Mouse (Mus musculus) liver, embryonic 13.5 days (tissue): ENCODE data around the gene Pdlim7. TPM values are rescaled to one million over a fixed set of nuclear protein-coding genes. Genes with fewer than 3 reads are reported as not detected.
A peak's percentile ranks its signal among the peaks of the same experiment; 100 is the strongest.

Experiments
- ATAC-seq: fragments of 200-750 bp; cut with Nextera tagmentation; 2 replicates; pipeline ENCODE4 v1.8.0; 2017; ENCODE audit warnings: low read depth, mild to moderate bottlenecking, moderate number of reproducible peaks, moderate library complexity
- DNase-seq: peaks from one replicate; pipeline ENCODE4 v3.0.0; 2022
- H3K27ac ChIP-seq: fragments of 300-500 bp; sonication (generic); 2 replicates; pipeline ENCODE4 v1.5.1; 2015; ENCODE audit warnings: moderate library complexity, mild to moderate bottlenecking, inconsistent platforms
- H3K27me3 ChIP-seq: fragments of 300-500 bp; sonication (generic); 2 replicates; pipeline ENCODE4 v1.6.1; 2015; ENCODE audit warnings: mild to moderate bottlenecking, inconsistent platforms
- H3K36me3 ChIP-seq: fragments of 300-500 bp; sonication (generic); 2 replicates; pipeline ENCODE4 v1.6.1; 2015; ENCODE audit warnings: mild to moderate bottlenecking, inconsistent platforms
- H3K4me1 ChIP-seq: fragments of 300-500 bp; sonication (generic); replicated peaks from 2 replicates; pipeline ENCODE4 v1.6.1; 2015; ENCODE audit warnings: inconsistent platforms
- H3K4me2 ChIP-seq: fragments of 300-500 bp; sonication (generic); 2 replicates; pipeline ENCODE4 v1.6.1; 2015; ENCODE audit warnings: inconsistent platforms, mild to moderate bottlenecking, moderate library complexity
- H3K4me3 ChIP-seq: fragments of 300-500 bp; sonication (generic); replicated peaks from 2 replicates; pipeline ENCODE4 v1.5.1; 2015; ENCODE audit warnings: mild to moderate bottlenecking, inconsistent platforms
- H3K9ac ChIP-seq: fragments of 300-500 bp; sonication (generic); 2 replicates; pipeline ENCODE4 v1.6.1; 2015; ENCODE audit warnings: mild to moderate bottlenecking, inconsistent platforms
- H3K9me3 ChIP-seq: fragments of 300-500 bp; sonication (generic); replicated peaks from 2 replicates; pipeline ENCODE4 v1.6.1; 2016; ENCODE audit warnings: inconsistent platforms
- WGBS: fragments of 180-500 bp; shearing (Covaris S2); methylation state at CpG from one replicate; pipeline ENCODE4 v1.1.7; 2015; ENCODE audit not compliant: insufficient replicate concordance; 5-methylcytosine and 5-hydroxymethylcytosine counted together
- polyA plus RNA-seq: library from polyadenylated mRNA; unstranded; fragments of >200 nt; fragmentation: Nextera tagmentation; extraction: Ambion mirVana; gene quantifications from 2 replicates; pipeline ENCODE4 v1.2.1, GENCODE M21; 2015

The Pdlim7 gene
- polyA plus RNA-seq, 1 experiment from 2014 or later: 28.8 TPM

DNA sequence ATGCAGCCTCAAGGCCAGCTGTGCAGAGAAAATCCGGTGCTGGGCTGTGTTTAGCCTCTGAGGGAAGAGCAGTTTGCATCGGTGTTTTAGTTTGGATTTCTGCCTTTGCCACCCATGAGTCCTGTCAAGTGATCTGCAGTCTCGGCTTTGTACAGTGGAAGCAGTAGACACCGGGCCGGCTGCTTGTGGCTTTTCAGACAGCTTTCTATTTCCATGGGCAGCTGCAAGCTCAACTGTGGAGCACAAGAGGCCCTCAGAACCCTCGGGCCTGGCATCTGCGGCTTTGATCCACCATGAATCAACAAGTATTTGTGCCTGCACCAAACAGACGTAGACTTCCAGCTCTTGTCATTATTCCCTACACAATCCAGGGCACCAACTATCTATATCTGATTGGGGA is 11.1 kb downstream of the Pdlim7 start:
- Histone ChIP-seq H3K36me3 (peaks cover 51% of the 10 kb centered on the region), H3K27ac (no peak overlapping the region), H3K9ac (no peak overlapping the region), H3K9me3 (no peaks in the 10 kb centered on the region), H3K4me3 (no peak overlapping the region), H3K4me2 (no peak overlapping the region), H3K27me3 (no peaks in the 10 kb centered on the region), H3K4me1 (peaks cover 4% of the 10 kb centered on the region)
- no peak for ATAC-seq
- no peak for DNase-seq
- WGBS: 75% methylated on average over 8 of the region's 8 CpGs

DNA sequence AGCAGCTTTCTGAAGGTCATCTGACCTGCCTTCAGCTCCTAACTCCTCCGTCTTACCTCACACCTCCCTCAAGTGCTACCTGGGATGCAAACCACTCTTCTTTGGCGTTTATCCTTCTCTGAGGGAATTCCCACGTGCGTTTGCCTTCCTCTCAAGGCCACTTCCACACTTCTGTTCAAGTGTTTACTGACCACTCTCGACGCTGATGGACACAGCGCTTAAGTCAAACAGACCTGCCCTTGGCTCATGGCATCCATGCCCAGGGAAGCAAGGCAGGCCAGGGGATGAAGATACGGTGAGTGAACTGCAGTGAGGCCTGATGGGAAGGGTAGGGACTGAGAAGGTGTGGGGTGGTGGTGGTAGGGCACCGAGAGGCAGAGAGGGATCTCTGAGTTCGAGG is 12.9 kb downstream of the Pdlim7 start:
- WGBS: 66% methylated on average over 10 of the region's 10 CpGs
- no peaks in the 10 kb centered on the region for H3K9me3 ChIP-seq
- peaks cover 34% of the 10 kb centered on the region for H3K36me3 ChIP-seq
- H3K4me3 ChIP-seq: no peak overlapping the region
- no peaks in the 10 kb centered on the region; the same call in 1 of the 2 replicates for H3K4me1 ChIP-seq
- no peak overlapping the region for H3K9ac ChIP-seq
- DNase-seq: no peak
- H3K27me3 ChIP-seq: peaks cover 11% of the 10 kb centered on the region
- no peak overlapping the region for H3K27ac ChIP-seq
- no peak overlapping the region for H3K4me2 ChIP-seq
- no peak for ATAC-seq

- ATAC-seq: no peak
- no peak overlapping the region for H3K27ac ChIP-seq
- no peak overlapping the region for H3K4me3 ChIP-seq
- H3K27me3 ChIP-seq: peaks cover 26% of the 10 kb centered on the region
- 69% methylated on average over 11 of the region's 11 CpGs for WGBS
- peaks cover 7% of the 10 kb centered on the region for H3K4me1 ChIP-seq
- H3K9ac ChIP-seq: no peak overlapping the region
- no peak overlapping the region for H3K4me2 ChIP-seq
- DNase-seq: no peak
- H3K9me3 ChIP-seq: no peaks in the 10 kb centered on the region
- peaks cover 19% of the 10 kb centered on the region for H3K36me3 ChIP-seq
These were observed 14.6 kb downstream of the Pdlim7 start for GRCm38 (mm10) chr13:55498906-55499305.

GRCm38 (mm10) chr13:55496661-55497060 is 16.8 kb downstream of the Pdlim7 start:
- Histone ChIP-seq H3K9me3 (no peaks in the 10 kb centered on the region), H3K27ac (no peak overlapping the region), H3K4me1 (peaks cover 7% of the 10 kb centered on the region), H3K9ac (no peak overlapping the region), H3K27me3 (peaks cover 45% of the 10 kb centered on the region), H3K4me2 (no peak overlapping the region), H3K36me3 (peaks cover 6% of the 10 kb centered on the region; the same call in 1 of the 2 replicates), H3K4me3 (no peak overlapping the region)
- DNase-seq (no peak), ATAC-seq (no peak)
- WGBS: 75% methylated on average over 6 of the region's 6 CpGs

DNA sequence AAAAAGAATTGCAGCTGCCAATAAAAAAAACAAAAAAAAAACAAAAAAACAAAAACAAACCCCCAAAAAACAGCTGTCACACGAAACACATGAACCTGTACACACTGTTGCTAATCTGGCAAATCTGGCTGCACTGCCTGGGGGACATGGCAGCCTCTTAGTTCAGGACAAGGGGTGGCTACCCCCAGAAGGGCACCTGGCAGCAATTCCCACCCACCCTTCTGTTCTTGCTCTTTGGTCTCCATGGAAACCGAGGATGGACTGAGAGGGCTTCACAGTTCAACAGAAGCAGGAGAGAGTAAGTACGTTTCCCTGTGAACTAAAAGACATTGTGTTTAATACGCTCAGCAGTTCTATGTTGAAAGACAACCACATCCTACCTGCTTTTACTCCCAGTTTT is 17.8 kb downstream of the Pdlim7 start:
- ATAC-seq: no peak
- H3K36me3 ChIP-seq: peaks cover 6% of the 10 kb centered on the region; the same call in 1 of the 2 replicates
- no peak overlapping the region for H3K4me3 ChIP-seq
- no peaks in the 10 kb centered on the region for H3K9me3 ChIP-seq
- no peak overlapping the region for H3K9ac ChIP-seq
- H3K4me1 ChIP-seq: peaks cover 7% of the 10 kb centered on the region
- 66% methylated on average over 4 of the region's 4 CpGs for WGBS
- peaks cover 51% of the 10 kb centered on the region for H3K27me3 ChIP-seq
- H3K27ac ChIP-seq: no peak overlapping the region
- H3K4me2 ChIP-seq: no peak overlapping the region
- no peak for DNase-seq

- no peak overlapping the region for H3K27ac ChIP-seq
- H3K9me3 ChIP-seq: no peaks in the 10 kb centered on the region
- peaks cover 7% of the 10 kb centered on the region for H3K4me1 ChIP-seq
- peaks cover 6% of the 10 kb centered on the region; the same call in 1 of the 2 replicates for H3K36me3 ChIP-seq
- no peak for DNase-seq
- H3K27me3 ChIP-seq: peaks cover 51% of the 10 kb centered on the region
- H3K4me2 ChIP-seq: no peak overlapping the region
- H3K9ac ChIP-seq: no peak overlapping the region
- WGBS: 13% methylated on average over 18 of the region's 18 CpGs
- no peak for ATAC-seq
- no peak overlapping the region for H3K4me3 ChIP-seq
These were observed 18.4 kb downstream of the Pdlim7 start for GRCm38 (mm10) chr13:55494883-55495621.

DNA sequence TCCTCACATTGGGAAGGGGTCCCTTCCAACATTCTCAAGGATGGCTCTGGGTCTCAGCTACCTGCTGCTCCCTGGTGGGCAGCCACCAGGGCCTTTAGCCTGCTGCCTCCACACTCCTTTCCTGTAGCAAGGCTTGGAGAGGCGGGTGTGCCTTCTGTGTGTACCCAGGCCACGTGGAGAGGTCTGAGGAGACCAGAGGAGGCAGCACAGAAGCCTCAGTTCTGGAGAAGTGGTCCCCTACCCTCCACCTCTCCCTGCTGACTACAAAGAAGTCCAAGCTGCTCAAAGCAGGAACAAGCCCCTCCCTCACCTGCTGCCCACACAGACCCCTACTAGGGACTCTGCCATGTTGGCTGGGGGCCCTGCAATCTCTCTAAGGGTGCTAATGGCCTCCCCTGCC is 19.2 kb downstream of the Pdlim7 start:
- H3K4me2 ChIP-seq: no peak overlapping the region
- peaks cover 59% of the 10 kb centered on the region for H3K27me3 ChIP-seq
- ATAC-seq: no peak
- no peak for DNase-seq
- H3K9ac ChIP-seq: no peak overlapping the region
- 15% methylated on average over 2 of the region's 2 CpGs for WGBS
- H3K36me3 ChIP-seq: peaks cover 6% of the 10 kb centered on the region; the same call in 1 of the 2 replicates
- H3K27ac ChIP-seq: no peak overlapping the region
- no peaks in the 10 kb centered on the region for H3K9me3 ChIP-seq
- no peak overlapping the region for H3K4me3 ChIP-seq
- peaks cover 7% of the 10 kb centered on the region for H3K4me1 ChIP-seq

GRCm38 (mm10) chr13:55487578-55488498 is 25.6 kb downstream of the Pdlim7 start, which contains the start of gene Dbn1:
TSS of gene Dbn1 (minus strand) at chr13:55488111.
- DNase-seq (no peak), ATAC-seq (peak; percentile 63)
- Histone ChIP-seq H3K27ac (no peak within 1 kb of the TSS), H3K27me3 (peaks cover 89% of the 10 kb centered on the region), H3K4me3 (peak within 1 kb of the TSS; percentile 59), H3K4me1 (peaks cover 14% of the 10 kb centered on the region), H3K9ac (peak within 1 kb of the TSS; percentile 61), H3K36me3 (no peaks in the 10 kb centered on the region), H3K4me2 (peak within 1 kb of the TSS; percentile 65), H3K9me3 (no peaks in the 10 kb centered on the region)
- under 1% methylated on average over 52 of the region's 83 CpGs for WGBS

DNA sequence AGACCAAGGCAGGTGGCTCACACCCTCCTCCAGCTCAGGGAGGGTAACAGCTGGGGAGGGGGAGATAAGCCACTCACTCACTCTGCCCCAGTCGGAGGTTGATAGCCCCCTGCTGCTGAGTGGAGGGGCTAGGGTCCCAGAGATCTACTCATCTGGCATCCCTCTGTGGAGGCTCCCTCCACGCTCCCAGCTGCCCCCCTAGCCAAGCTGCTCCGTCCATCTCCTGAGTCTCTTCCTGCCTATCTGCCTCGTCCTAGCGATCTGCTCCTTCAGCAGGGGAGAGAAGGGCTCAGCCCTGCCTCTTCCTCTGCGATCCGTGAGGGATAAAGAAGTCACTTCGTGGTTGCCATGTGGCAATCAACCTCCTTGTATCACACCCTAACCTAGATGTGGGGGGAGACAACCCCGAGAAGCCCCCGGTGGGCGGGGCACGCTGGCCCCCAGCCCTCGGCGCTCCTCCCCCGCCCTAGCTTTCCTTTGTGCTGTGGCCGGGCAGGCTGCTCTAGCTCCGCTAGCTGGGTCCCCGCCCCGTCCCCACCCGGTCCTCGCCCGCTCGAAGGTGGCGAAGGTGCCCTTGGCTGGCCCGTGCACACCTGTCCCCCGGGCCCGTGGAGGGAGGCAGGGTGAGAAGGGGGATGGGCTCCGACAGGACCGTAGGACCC is 26.4 kb downstream of the Pdlim7 start:
- Histone ChIP-seq H3K9me3 (no peaks in the 10 kb centered on the region), H3K9ac (peak overlapping the region; percentile 61), H3K27ac (no peak overlapping the region), H3K36me3 (peaks cover 2% of the 10 kb centered on the region), H3K4me3 (peak overlapping the region; percentile 59), H3K27me3 (peaks cover 89% of the 10 kb centered on the region), H3K4me1 (peaks cover 14% of the 10 kb centered on the region), H3K4me2 (peak overlapping the region; percentile 65)
- DNase-seq (no peak), ATAC-seq (peak; percentile 38; the same call in 1 of the 2 replicates)
- under 1% methylated on average over 28 of the region's 29 CpGs for WGBS

- H3K4me3 ChIP-seq: peak overlapping the region; percentile 59
- H3K36me3 ChIP-seq: peaks cover 5% of the 10 kb centered on the region
- H3K27ac ChIP-seq: no peak overlapping the region
- peak overlapping the region; percentile 65 for H3K4me2 ChIP-seq
- no peak for DNase-seq
- no peak overlapping the region for H3K9ac ChIP-seq
- 51% methylated on average over 14 of the region's 14 CpGs for WGBS
- peaks cover 82% of the 10 kb centered on the region for H3K27me3 ChIP-seq
- no peaks in the 10 kb centered on the region for H3K9me3 ChIP-seq
- peaks cover 14% of the 10 kb centered on the region for H3K4me1 ChIP-seq
- no peak for ATAC-seq
These were observed 27.3 kb downstream of the Pdlim7 start for GRCm38 (mm10) chr13:55486029-55486794.
